In genomic region chr10:111094405-111094804, GRCm38 (mm10) we compare ENCODE assay signal across 19 mouse cellular contexts.
DNase-seq lines count a peak whose midpoint lies in the region; ATAC-seq and TF ChIP-seq lines count a peak whose summit lies in the region.
"Had no signal": no experiment of that assay in that cellular context is flagged by ENCODE, and none has a peak within 500 bp of the region (broad histone marks: within the 10 kb centered on the region; RNA-seq: fewer than 3 reads in every experiment).

No protein-coding gene starts in this region.

- TF ChIP-seq POLR2A in lung, adult 2 months (IDR thresholded peaks at IDR 0.05; ENCODE audit: borderline replicate concordance, extremely low read depth, low read depth, low read length), result no peak

- TF ChIP-seq EP300 in heart, postnatal 0 days (IDR thresholded peaks at IDR 0.05; ENCODE audit: low read depth), result no peak

- peak; percentile 61; the same call in 1 of the 2 replicates for ATAC-seq in heart, embryonic 12.5 days (ENCODE audit: insufficient number of reproducible peaks, low FRiP score)
- no peak for ATAC-seq in lung, embryonic 14.5 days (ENCODE audit: insufficient read depth)
- ATAC-seq in heart, postnatal 0 days (ENCODE audit: insufficient read depth, low read depth), result no peak
- no peak for ATAC-seq in megakaryocyte progenitor cell, adult 5-6 weeks (replicated peaks; ENCODE audit: poor library complexity)
- ATAC-seq: forebrain, embryonic 13.5 days; hindbrain, embryonic 16.5 days; intestine, embryonic 16.5 days; Patski had no signal

- no peak for DNase-seq in heart, embryonic 10.5 days (ENCODE audit: low spot score)
- peak; percentile 17 for DNase-seq in lung, embryonic 14.5 days
- DNase-seq in lung, adult 2 months, result no peak
- no peak for DNase-seq in heart, postnatal 0 days (ENCODE audit: low spot score)
- DNase-seq in cerebellum, adult 8-10 months, result no peak
- DNase-seq: adrenal gland, adult 8-10 months; cerebellum, adult 9-11 months; liver, embryonic 13.5 days; retina, postnatal 1 day had no signal

- TF ChIP-seq CTCF in lung, embryonic 14.5 days (IDR thresholded peaks at IDR 0.05; ENCODE audit: low read depth), result no peak
- TF ChIP-seq CTCF in lung, adult 2 months (IDR thresholded peaks at IDR 0.05; ENCODE audit: insufficient read depth, low read length), result no peak
- TF ChIP-seq CTCF in heart, postnatal 0 days (IDR thresholded peaks at IDR 0.05; ENCODE audit: low read depth), result no peak

- H3K27ac ChIP-seq in heart, embryonic 12.5 days (ENCODE audit: poor library complexity, severe bottlenecking), result no peak overlapping the region
- no peak overlapping the region for H3K27ac ChIP-seq in heart, embryonic 10.5 days
- H3K27ac ChIP-seq in lung, embryonic 14.5 days (ENCODE audit: low read depth), result no peak overlapping the region
- H3K27ac ChIP-seq in heart, postnatal 0 days (ENCODE audit: low read depth), result peak overlapping the region; percentile 25; the same call in 1 of the 2 replicates
- H3K27ac ChIP-seq: forebrain, embryonic 13.5 days; limb, embryonic 13.5 days; liver, embryonic 13.5 days; midbrain, embryonic 10.5 days had no signal

- WGBS in heart, embryonic 12.5 days, result 37% methylated on average over 9 of the region's 9 CpGs
- 39% methylated on average over 9 of the region's 9 CpGs for WGBS in heart, embryonic 10.5 days
- 23% methylated on average over 9 of the region's 9 CpGs for WGBS in lung, embryonic 14.5 days
- WGBS in lung, adult 2 months, result 39% methylated on average over 9 of the region's 9 CpGs
- whole genome bisulfite sequencing in heart, postnatal 0 days, result 27% methylated on average over 9 of the region's 9 CpGs

- H3K36me3 ChIP-seq in heart, embryonic 12.5 days, result no peaks in the 10 kb centered on the region
- H3K36me3 ChIP-seq in heart, embryonic 10.5 days, result no peaks in the 10 kb centered on the region
- H3K36me3 ChIP-seq in lung, embryonic 14.5 days (ENCODE audit: insufficient read depth), result no peaks in the 10 kb centered on the region
- no peaks in the 10 kb centered on the region for H3K36me3 ChIP-seq in heart, postnatal 0 days (replicated peaks; ENCODE audit: control insufficient read depth, insufficient read depth, low read length)
- H3K36me3 ChIP-seq: embryonic facial prominence, embryonic 12.5 days; limb, embryonic 13.5 days; liver, embryonic 13.5 days; midbrain, embryonic 10.5 days had no signal

- H3K4me3 ChIP-seq in heart, embryonic 12.5 days, result no peak overlapping the region
- no peak overlapping the region for H3K4me3 ChIP-seq in heart, embryonic 10.5 days
- no peak overlapping the region for H3K4me3 ChIP-seq in lung, embryonic 14.5 days (ENCODE audit: low read depth, low read length)
- no peak overlapping the region for H3K4me3 ChIP-seq in lung, adult 2 months (replicated peaks; ENCODE audit: extremely low read depth, low read depth, low read length)
- no peak overlapping the region for H3K4me3 ChIP-seq in heart, postnatal 0 days (ENCODE audit: low read depth, low read length)
- H3K4me3 ChIP-seq: embryonic facial prominence, embryonic 12.5 days; erythroblast, embryonic 14.5 days; forebrain, embryonic 13.5 days; limb, embryonic 13.5 days; liver, embryonic 13.5 days; midbrain, embryonic 10.5 days had no signal

- no peak overlapping the region for H3K4me2 ChIP-seq in heart, embryonic 12.5 days
- no peak overlapping the region for H3K4me2 ChIP-seq in lung, embryonic 14.5 days
- H3K4me2 ChIP-seq in heart, postnatal 0 days (ENCODE audit: low read depth, low read length), result no peak overlapping the region; the same call in 1 of the 2 replicates
- H3K4me2 ChIP-seq: embryonic facial prominence, embryonic 12.5 days; forebrain, embryonic 13.5 days; limb, embryonic 13.5 days; liver, embryonic 13.5 days had no signal

- peaks cover 14% of the 10 kb centered on the region; the same call in 1 of the 2 replicates for H3K4me1 ChIP-seq in heart, embryonic 12.5 days (replicated peaks)
- H3K4me1 ChIP-seq in heart, embryonic 10.5 days, result peaks cover 24% of the 10 kb centered on the region
- no peaks in the 10 kb centered on the region for H3K4me1 ChIP-seq in lung, embryonic 14.5 days (ENCODE audit: insufficient read depth)
- 0 out of 2 replicates have a peak, but pooled peaks cover 3% of the 10 kb centered on the region for H3K4me1 ChIP-seq in lung, adult 2 months (ENCODE audit: control insufficient read depth, insufficient read depth, low read length)
- H3K4me1 ChIP-seq in heart, postnatal 0 days (ENCODE audit: control insufficient read depth, insufficient read depth), result peaks cover 9% of the 10 kb centered on the region
- H3K4me1 ChIP-seq: limb, embryonic 13.5 days; liver, embryonic 13.5 days had no signal

- H3K9me3 ChIP-seq in heart, embryonic 12.5 days (replicated peaks), result no peaks in the 10 kb centered on the region
- H3K9me3 ChIP-seq in heart, embryonic 10.5 days, result no peaks in the 10 kb centered on the region
- H3K9me3 ChIP-seq in lung, embryonic 14.5 days (ENCODE audit: low read depth, low read length), result no peaks in the 10 kb centered on the region
- H3K9me3 ChIP-seq in heart, postnatal 0 days (replicated peaks; ENCODE audit: control insufficient read depth, low read length), result no peaks in the 10 kb centered on the region
- H3K9me3 ChIP-seq: embryonic facial prominence, embryonic 12.5 days; forebrain, embryonic 13.5 days; limb, embryonic 13.5 days; liver, embryonic 13.5 days; midbrain, embryonic 10.5 days had no signal

- no peaks in the 10 kb centered on the region for H3K27me3 ChIP-seq in heart, embryonic 12.5 days (replicated peaks)
- no peaks in the 10 kb centered on the region for H3K27me3 ChIP-seq in heart, embryonic 10.5 days (ENCODE audit: insufficient read depth, poor library complexity, severe bottlenecking)
- no peaks in the 10 kb centered on the region for H3K27me3 ChIP-seq in lung, embryonic 14.5 days (ENCODE audit: insufficient read depth, low read length)
- H3K27me3 ChIP-seq in heart, postnatal 0 days (ENCODE audit: control insufficient read depth, insufficient read depth, low read length), result no peaks in the 10 kb centered on the region
- H3K27me3 ChIP-seq: embryonic facial prominence, embryonic 12.5 days; forebrain, embryonic 13.5 days; limb, embryonic 13.5 days; liver, embryonic 13.5 days; Patski had no signal

- H3K9ac ChIP-seq in heart, embryonic 12.5 days, result no peak overlapping the region
- H3K9ac ChIP-seq in lung, embryonic 14.5 days, result no peak overlapping the region
- no peak overlapping the region for H3K9ac ChIP-seq in heart, postnatal 0 days (replicated peaks; ENCODE audit: low read depth, low read length)
- H3K9ac ChIP-seq: embryonic facial prominence, embryonic 12.5 days; forebrain, embryonic 13.5 days; limb, embryonic 13.5 days; liver, embryonic 13.5 days had no signal
